Mouse (Mus musculus) spleen, adult 2 months (tissue): ENCODE measurements around the gene Tacc2.

Experiments used
- CTCF ChIP-seq: fragments of 200-500 bp; IDR thresholded peaks from 2 replicates; pipeline ENCODE4 v1.5.1; 2011; ENCODE audit warnings: mild to moderate bottlenecking, inconsistent platforms; ENCODE audit not compliant: insufficient read depth, insufficient read length, insufficient replicate concordance; ENCODE audit errors: extremely low read depth
- POLR2A ChIP-seq: fragments of 200-500 bp; IDR thresholded peaks from 2 replicates; pipeline ENCODE4 v1.6.1; 2011; ENCODE audit warnings: low read depth, low read length, inconsistent platforms

DNA sequence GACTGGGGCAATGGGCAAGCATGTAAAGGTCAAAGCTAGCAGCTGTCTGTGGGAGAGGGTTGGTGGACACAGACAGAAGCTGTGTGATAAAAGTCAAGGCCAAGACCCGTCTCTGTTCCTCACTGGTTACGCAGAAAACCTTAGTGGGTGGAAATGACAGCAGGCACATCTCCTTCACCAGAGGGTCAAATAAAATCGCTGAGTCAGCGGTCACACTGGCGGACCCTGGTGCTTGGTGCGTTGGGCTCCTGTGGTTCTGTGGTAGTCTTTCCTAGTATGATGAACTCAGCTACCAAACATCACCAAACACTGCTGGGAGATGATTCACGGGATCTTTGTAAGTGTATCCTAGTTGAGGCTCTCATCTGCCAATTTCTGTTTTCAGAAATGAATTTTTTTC lies 52.8 kb downstream of the Tacc2 start:
- TF ChIP-seq CTCF (no peak), POLR2A (no peak)
